Mouse (Mus musculus): Measurements from ENCODE around the gene Prex1. TPM values are rescaled to one million over a fixed set of nuclear protein-coding genes. Genes with fewer than 3 reads are reported as not detected.

Gene Prex1
- polyA plus RNA-seq, 1 experiment from 2014 or later = 16.1 TPM

DNA sequence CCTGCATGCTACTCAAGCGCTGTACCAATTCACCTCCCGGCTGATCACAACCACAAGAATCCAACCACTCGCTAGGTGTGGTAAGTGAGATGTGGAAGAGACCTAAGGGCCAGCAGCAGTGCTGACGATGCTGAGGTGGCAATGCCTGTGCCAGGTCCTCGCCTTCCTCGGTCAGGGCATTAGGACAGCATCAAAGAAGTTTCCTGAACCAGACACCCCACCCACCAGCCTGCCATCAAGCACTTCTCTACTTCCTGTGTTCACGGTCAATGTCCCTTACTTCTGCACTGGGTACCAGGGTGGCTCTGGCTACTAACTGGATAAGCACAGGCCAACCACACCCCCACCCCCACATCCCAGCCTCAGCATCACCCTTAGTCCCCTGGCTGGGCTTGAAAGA is 91.0 kb downstream of the Prex1 start:
- Histone ChIP-seq H3K4me1 (ENCODE audit: control insufficient read depth, low read depth, low read length) (peaks cover 21% of the 10 kb centered on the region), H3K36me3 (ENCODE audit: control insufficient read depth, insufficient read depth) (peaks cover 2% of the 10 kb centered on the region; the same call in 1 of the 2 replicates), H3K9ac (ENCODE audit: low read depth, low read length) (no peak overlapping the region), H3K9me3 (replicated peaks; ENCODE audit: control insufficient read depth, low read length) (no peaks in the 10 kb centered on the region), H3K4me2 (ENCODE audit: low read depth, low read length) (no peak overlapping the region), H3K27me3 (ENCODE audit: control insufficient read depth, insufficient read depth, low read depth, low read length) (no peaks in the 10 kb centered on the region), H3K4me3 (ENCODE audit: low read depth, low read length) (no peak overlapping the region), H3K27ac (ENCODE audit: low read length) (peak overlapping the region; percentile 2; the same call in 1 of the 2 replicates)
- ATAC-seq (ENCODE audit: low read depth) = no peak
- WGBS (ENCODE audit: insufficient replicate concordance) = 67% methylated on average over 7 of the region's 7 CpGs

GRCm38 (mm10) chr2:166622079-166622478 is 91.6 kb downstream of the Prex1 start:
- H3K4me1 ChIP-seq (ENCODE audit: control insufficient read depth, low read depth, low read length) = peaks cover 21% of the 10 kb centered on the region
- WGBS (ENCODE audit: insufficient replicate concordance) = 75% methylated on average over 6 of the region's 6 CpGs
- H3K9ac ChIP-seq (ENCODE audit: low read depth, low read length) = no peak overlapping the region
- H3K36me3 ChIP-seq (ENCODE audit: control insufficient read depth, insufficient read depth) = peaks cover 2% of the 10 kb centered on the region; the same call in 1 of the 2 replicates
- H3K27me3 ChIP-seq (ENCODE audit: control insufficient read depth, insufficient read depth, low read depth, low read length) = no peaks in the 10 kb centered on the region
- no peak overlapping the region for H3K4me2 ChIP-seq (ENCODE audit: low read depth, low read length)
- H3K4me3 ChIP-seq (ENCODE audit: low read depth, low read length) = no peak overlapping the region
- ATAC-seq (ENCODE audit: low read depth) = peak; percentile 83
- no peaks in the 10 kb centered on the region for H3K9me3 ChIP-seq (replicated peaks; ENCODE audit: control insufficient read depth, low read length)
- peak overlapping the region; percentile 2; the same call in 1 of the 2 replicates for H3K27ac ChIP-seq (ENCODE audit: low read length)

DNA sequence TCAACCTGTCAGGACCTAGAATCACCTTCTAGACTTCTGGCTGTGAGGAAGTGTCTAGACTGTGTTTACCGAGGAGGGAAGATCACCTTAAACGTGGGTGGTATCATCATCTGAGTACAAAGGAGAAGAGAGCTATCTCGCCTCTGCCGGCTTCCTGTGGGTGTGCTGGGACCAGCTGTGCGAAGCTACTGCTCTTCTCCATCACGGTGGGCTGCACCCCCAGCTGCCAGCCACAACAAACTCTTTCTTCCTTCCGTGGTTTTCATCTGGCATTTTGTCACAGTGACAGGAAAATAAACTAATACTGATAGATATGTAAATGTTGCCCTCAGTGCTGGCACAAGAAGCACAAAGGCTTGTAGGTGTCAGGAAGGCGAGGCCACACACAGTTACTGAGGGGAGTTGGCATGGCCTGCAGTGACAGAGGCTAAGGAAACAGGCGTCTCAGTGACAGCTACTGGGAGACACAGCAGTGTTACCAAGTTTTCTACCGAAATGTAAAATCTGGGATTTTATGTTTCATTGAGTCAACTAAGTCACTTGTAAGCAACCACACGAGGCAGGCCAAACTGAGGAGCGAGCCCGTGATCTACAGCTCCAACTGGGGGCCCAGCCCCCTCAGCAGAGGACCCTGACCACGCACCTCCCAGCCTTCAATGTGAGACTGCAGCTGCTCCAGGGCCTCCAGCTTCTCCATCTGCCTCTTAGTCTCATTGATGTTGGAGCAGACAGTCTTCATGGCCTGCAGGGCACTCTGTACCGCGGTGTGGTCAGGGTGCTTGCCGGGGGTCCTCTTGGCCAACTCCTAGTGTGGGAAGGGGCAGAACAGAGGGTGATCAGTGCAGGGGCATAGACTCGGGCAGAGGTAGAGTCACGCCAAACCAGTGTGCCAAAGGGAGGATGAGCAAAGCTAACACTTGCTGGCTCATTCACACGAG is 92.8 kb downstream of the Prex1 start:
- no peaks in the 10 kb centered on the region for H3K9me3 ChIP-seq (replicated peaks; ENCODE audit: control insufficient read depth, low read length)
- H3K27ac ChIP-seq (ENCODE audit: low read length) = no peak overlapping the region; the same call in 1 of the 2 replicates
- WGBS (ENCODE audit: insufficient replicate concordance) = 39% methylated on average over 20 of the region's 20 CpGs
- H3K4me2 ChIP-seq (ENCODE audit: low read depth, low read length) = no peak overlapping the region
- peaks cover 21% of the 10 kb centered on the region for H3K4me1 ChIP-seq (ENCODE audit: control insufficient read depth, low read depth, low read length)
- peaks cover 2% of the 10 kb centered on the region; the same call in 1 of the 2 replicates for H3K36me3 ChIP-seq (ENCODE audit: control insufficient read depth, insufficient read depth)
- H3K27me3 ChIP-seq (ENCODE audit: control insufficient read depth, insufficient read depth, low read depth, low read length) = no peaks in the 10 kb centered on the region
- no peak for ATAC-seq (ENCODE audit: low read depth)
- no peak overlapping the region for H3K9ac ChIP-seq (ENCODE audit: low read depth, low read length)
- no peak overlapping the region for H3K4me3 ChIP-seq (ENCODE audit: low read depth, low read length)

DNA sequence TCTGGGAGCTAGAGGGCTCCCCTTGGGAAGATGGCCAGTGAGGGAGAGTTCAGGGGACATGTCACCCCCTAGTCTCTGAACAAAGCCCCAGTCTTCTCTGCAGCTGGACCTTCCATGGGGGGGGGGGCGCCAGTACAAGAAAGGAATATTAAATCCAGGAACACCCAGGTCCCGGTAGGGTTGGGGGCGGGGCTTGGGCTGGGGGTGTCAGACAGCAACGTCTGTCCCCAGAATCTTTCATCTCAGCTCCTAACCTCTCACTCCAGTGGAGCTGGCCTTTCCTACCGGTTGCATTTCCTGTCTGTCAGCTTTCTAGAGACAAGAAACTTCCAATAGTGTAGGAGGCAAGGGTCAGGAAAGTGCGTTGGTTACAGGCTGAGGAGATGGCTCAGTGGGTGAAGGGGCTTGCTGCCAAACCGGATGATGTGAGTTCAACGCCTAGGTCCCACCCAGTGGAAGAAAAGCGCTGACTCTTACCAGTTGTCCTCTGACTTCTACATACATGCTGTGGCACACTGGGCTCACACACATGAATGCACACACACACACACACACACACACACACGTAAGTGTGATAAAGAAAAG is 93.6 kb downstream of the Prex1 start:
- WGBS (ENCODE audit: insufficient replicate concordance) = 23% methylated on average over 10 of the region's 10 CpGs
- H3K4me1 ChIP-seq (ENCODE audit: control insufficient read depth, low read depth, low read length) = peaks cover 21% of the 10 kb centered on the region
- H3K9ac ChIP-seq (ENCODE audit: low read depth, low read length) = no peak overlapping the region
- H3K9me3 ChIP-seq (replicated peaks; ENCODE audit: control insufficient read depth, low read length) = no peaks in the 10 kb centered on the region
- no peak overlapping the region for H3K4me3 ChIP-seq (ENCODE audit: low read depth, low read length)
- no peak overlapping the region for H3K27ac ChIP-seq (ENCODE audit: low read length)
- peaks cover 2% of the 10 kb centered on the region; the same call in 1 of the 2 replicates for H3K36me3 ChIP-seq (ENCODE audit: control insufficient read depth, insufficient read depth)
- H3K4me2 ChIP-seq (ENCODE audit: low read depth, low read length) = no peak overlapping the region
- no peak for ATAC-seq (ENCODE audit: low read depth)
- no peaks in the 10 kb centered on the region for H3K27me3 ChIP-seq (ENCODE audit: control insufficient read depth, insufficient read depth, low read depth, low read length)

GRCm38 (mm10) chr2:166619270-166619669 is 94.4 kb downstream of the Prex1 start:
- Histone ChIP-seq H3K27me3 (ENCODE audit: control insufficient read depth, insufficient read depth, low read depth, low read length) (no peaks in the 10 kb centered on the region), H3K9ac (ENCODE audit: low read depth, low read length) (no peak overlapping the region), H3K4me1 (ENCODE audit: control insufficient read depth, low read depth, low read length) (peaks cover 21% of the 10 kb centered on the region), H3K4me2 (ENCODE audit: low read depth, low read length) (no peak overlapping the region), H3K27ac (ENCODE audit: low read length) (no peak overlapping the region), H3K36me3 (ENCODE audit: control insufficient read depth, insufficient read depth) (peaks cover 2% of the 10 kb centered on the region; the same call in 1 of the 2 replicates), H3K4me3 (ENCODE audit: low read depth, low read length) (no peak overlapping the region), H3K9me3 (replicated peaks; ENCODE audit: control insufficient read depth, low read length) (no peaks in the 10 kb centered on the region)
- ATAC-seq (ENCODE audit: low read depth) = no peak
- 54% methylated on average over 5 of the region's 5 CpGs for WGBS (ENCODE audit: insufficient replicate concordance)

GRCm38 (mm10) chr2:166617706-166618105 is 95.9 kb downstream of the Prex1 start:
- H3K9me3 ChIP-seq (replicated peaks; ENCODE audit: control insufficient read depth, low read length) = no peaks in the 10 kb centered on the region
- H3K4me3 ChIP-seq (ENCODE audit: low read depth, low read length) = no peak overlapping the region
- no peak overlapping the region for H3K27ac ChIP-seq (ENCODE audit: low read length)
- WGBS (ENCODE audit: insufficient replicate concordance) = 80% methylated on average over 5 of the region's 5 CpGs
- no peak overlapping the region for H3K9ac ChIP-seq (ENCODE audit: low read depth, low read length)
- peaks cover 13% of the 10 kb centered on the region for H3K4me1 ChIP-seq (ENCODE audit: control insufficient read depth, low read depth, low read length)
- H3K4me2 ChIP-seq (ENCODE audit: low read depth, low read length) = no peak overlapping the region
- no peaks in the 10 kb centered on the region for H3K27me3 ChIP-seq (ENCODE audit: control insufficient read depth, insufficient read depth, low read depth, low read length)
- H3K36me3 ChIP-seq (ENCODE audit: control insufficient read depth, insufficient read depth) = peaks cover 7% of the 10 kb centered on the region
- no peak for ATAC-seq (ENCODE audit: low read depth)

DNA sequence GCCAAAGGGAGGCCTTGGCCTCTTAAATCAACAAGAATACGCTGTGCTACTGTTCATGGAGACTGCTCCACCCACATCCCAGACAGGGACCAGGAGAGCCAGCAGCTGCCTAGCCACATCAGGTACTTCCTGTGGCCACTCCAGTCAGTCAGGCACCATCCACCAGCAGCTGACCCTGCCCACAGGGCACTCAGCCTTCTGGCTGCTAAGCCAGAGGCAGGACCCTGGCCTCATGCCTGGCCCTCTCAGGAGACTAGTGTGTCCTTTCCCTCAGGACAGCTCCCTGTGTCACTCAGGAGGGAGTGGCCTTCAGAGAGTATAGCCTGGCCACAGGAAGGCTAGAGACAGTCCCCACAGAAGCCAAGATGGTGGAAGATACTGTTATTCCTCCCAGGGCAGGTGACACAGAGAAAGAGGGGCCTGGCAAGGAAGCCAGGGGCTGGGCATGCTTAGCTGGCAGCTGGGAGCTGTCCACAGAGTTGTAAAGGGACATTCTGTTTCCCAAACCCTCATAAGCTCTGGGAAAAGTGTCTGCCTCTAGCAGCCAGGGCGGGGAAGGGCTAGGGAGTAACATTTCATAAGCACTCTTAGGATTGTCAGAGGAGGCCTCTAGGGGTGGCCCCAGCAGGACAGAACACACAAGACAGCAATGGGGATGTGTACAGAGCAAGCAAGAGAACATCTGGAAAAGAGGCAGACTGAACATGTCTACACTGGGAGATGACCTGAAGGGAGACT is 98.1 kb downstream of the Prex1 start:
- ATAC-seq (ENCODE audit: low read depth) = no peak
- Histone ChIP-seq H3K4me1 (ENCODE audit: control insufficient read depth, low read depth, low read length) (no peaks in the 10 kb centered on the region), H3K27me3 (ENCODE audit: control insufficient read depth, insufficient read depth, low read depth, low read length) (no peaks in the 10 kb centered on the region), H3K9me3 (replicated peaks; ENCODE audit: control insufficient read depth, low read length) (no peaks in the 10 kb centered on the region), H3K4me3 (ENCODE audit: low read depth, low read length) (no peak overlapping the region), H3K4me2 (ENCODE audit: low read depth, low read length) (no peak overlapping the region), H3K9ac (ENCODE audit: low read depth, low read length) (no peak overlapping the region), H3K27ac (ENCODE audit: low read length) (no peak overlapping the region), H3K36me3 (ENCODE audit: control insufficient read depth, insufficient read depth) (peaks cover 7% of the 10 kb centered on the region)
- WGBS (ENCODE audit: insufficient replicate concordance) = 80% methylated on average over 2 of the region's 2 CpGs

DNA sequence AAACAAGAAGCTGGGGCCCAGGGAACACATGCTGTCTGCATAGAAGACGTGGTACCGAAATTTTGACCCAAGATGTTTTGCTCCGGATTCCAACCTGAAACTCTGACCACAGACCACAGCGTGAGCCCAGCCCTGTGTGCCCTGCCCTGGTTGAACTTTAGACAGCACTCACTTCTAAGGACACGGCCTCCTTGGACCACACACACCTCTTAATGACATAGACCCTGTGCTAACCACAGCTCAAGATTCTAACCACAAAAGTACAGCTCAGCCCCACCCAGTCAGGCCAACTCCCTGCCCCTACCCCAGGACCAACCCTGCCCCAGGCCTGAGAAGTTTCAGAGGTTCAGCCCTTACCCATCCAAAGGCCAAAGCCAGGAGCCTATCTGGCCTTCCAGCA is 103.4 kb downstream of the Prex1 start:
- no peak for ATAC-seq (ENCODE audit: low read depth)
- Histone ChIP-seq H3K4me3 (ENCODE audit: low read depth, low read length) (no peak overlapping the region), H3K4me2 (ENCODE audit: low read depth, low read length) (no peak overlapping the region), H3K27me3 (ENCODE audit: control insufficient read depth, insufficient read depth, low read depth, low read length) (no peaks in the 10 kb centered on the region), H3K27ac (ENCODE audit: low read length) (no peak overlapping the region), H3K4me1 (ENCODE audit: control insufficient read depth, low read depth, low read length) (no peaks in the 10 kb centered on the region), H3K9me3 (replicated peaks; ENCODE audit: control insufficient read depth, low read length) (no peaks in the 10 kb centered on the region), H3K9ac (ENCODE audit: low read depth, low read length) (no peak overlapping the region), H3K36me3 (ENCODE audit: control insufficient read depth, insufficient read depth) (peaks cover 5% of the 10 kb centered on the region)
- 46% methylated on average over 5 of the region's 5 CpGs for WGBS (ENCODE audit: insufficient replicate concordance)

Data from liver, embryonic 16.5 days (tissue).